In the genomic region with DNA sequence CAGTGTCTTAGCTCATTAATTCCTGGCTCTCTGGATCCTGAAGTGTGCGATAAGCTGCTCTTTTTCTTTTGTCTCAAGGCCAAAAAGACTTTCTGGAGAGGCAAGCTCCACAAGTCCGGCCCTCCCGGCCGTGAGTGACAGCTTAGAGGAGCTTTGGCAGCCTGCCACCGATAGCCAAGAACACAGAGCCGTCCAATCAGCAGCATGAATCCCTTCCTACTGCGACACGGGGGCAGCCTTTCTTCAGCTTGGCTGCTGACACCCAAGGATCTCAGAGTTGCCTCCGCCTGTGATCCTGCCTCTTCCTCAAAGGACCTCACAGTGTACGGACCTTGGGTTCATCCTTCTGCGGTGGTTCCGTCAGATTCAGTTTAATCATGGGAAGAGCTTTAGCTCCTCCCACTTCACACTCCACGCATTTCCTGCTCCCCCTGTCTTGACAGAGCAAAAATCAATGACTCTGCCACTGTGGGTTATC, we compare ENCODE assay signal across 7 mouse cellular contexts. TPM values are rescaled to one million over a fixed set of nuclear protein-coding genes. Genes with fewer than 3 reads are reported as not detected.
DNase-seq lines count a peak whose midpoint lies in the region; ATAC-seq lines count a peak whose summit lies in the region.

No protein-coding gene starts in this region.

- peaks cover 44% of the 10 kb centered on the region for H3K4me1 ChIP-seq in embryonic facial prominence, embryonic 13.5 days
- peaks cover 49% of the 10 kb centered on the region for H3K4me1 ChIP-seq in limb, embryonic 13.5 days
- peaks cover 52% of the 10 kb centered on the region for H3K4me1 ChIP-seq in midbrain, embryonic 15.5 days

- peak overlapping the region; percentile 60 for H3K4me2 ChIP-seq in embryonic facial prominence, embryonic 13.5 days
- H3K4me2 ChIP-seq in limb, embryonic 13.5 days (replicated peaks): peak overlapping the region; percentile 67
- H3K4me2 ChIP-seq in midbrain, embryonic 15.5 days: peak overlapping the region; percentile 59

- peak overlapping the region; percentile 33 for H3K4me3 ChIP-seq in embryonic facial prominence, embryonic 13.5 days
- peak overlapping the region; percentile 37 for H3K4me3 ChIP-seq in limb, embryonic 13.5 days
- peak overlapping the region; percentile 36 for H3K4me3 ChIP-seq in midbrain, embryonic 15.5 days

- WGBS in embryonic facial prominence, embryonic 13.5 days: under 1% methylated on average over 13 of the region's 13 CpGs
- under 1% methylated on average over 13 of the region's 13 CpGs for WGBS in limb, embryonic 13.5 days
- under 1% methylated on average over 13 of the region's 13 CpGs for WGBS in midbrain, embryonic 15.5 days

- peak; percentile 50; the same call in 1 of the 2 replicates for ATAC-seq in embryonic facial prominence, embryonic 13.5 days (ENCODE audit: insufficient number of reproducible peaks, insufficient read depth, low FRiP score, low TSS enrichment, low read depth)
- peak; percentile 78 for ATAC-seq in limb, embryonic 13.5 days (ENCODE audit: low FRiP score, low read depth)
- ATAC-seq in midbrain, embryonic 15.5 days (replicated peaks): peak; percentile 88

- H3K9ac ChIP-seq in embryonic facial prominence, embryonic 13.5 days: peak overlapping the region; percentile 64
- H3K9ac ChIP-seq in limb, embryonic 13.5 days: peak overlapping the region; percentile 63
- peak overlapping the region; percentile 47 for H3K9ac ChIP-seq in midbrain, embryonic 15.5 days

- H3K27me3 ChIP-seq in embryonic facial prominence, embryonic 13.5 days: no peaks in the 10 kb centered on the region
- H3K27me3 ChIP-seq in limb, embryonic 13.5 days: no peaks in the 10 kb centered on the region
- no peaks in the 10 kb centered on the region for H3K27me3 ChIP-seq in midbrain, embryonic 15.5 days (replicated peaks)

- H3K9me3 ChIP-seq in embryonic facial prominence, embryonic 13.5 days: no peaks in the 10 kb centered on the region
- no peaks in the 10 kb centered on the region for H3K9me3 ChIP-seq in limb, embryonic 13.5 days
- H3K9me3 ChIP-seq in midbrain, embryonic 15.5 days: no peaks in the 10 kb centered on the region

- no peaks in the 10 kb centered on the region for H3K36me3 ChIP-seq in embryonic facial prominence, embryonic 13.5 days
- H3K36me3 ChIP-seq in limb, embryonic 13.5 days: no peaks in the 10 kb centered on the region; the same call in 1 of the 2 replicates
- H3K36me3 ChIP-seq in midbrain, embryonic 15.5 days (replicated peaks): no peaks in the 10 kb centered on the region

- peak; percentile 69 to 86 for DNase-seq in adrenal gland, postnatal 4 days (ENCODE audit: low spot score in 2 of 2)
- DNase-seq in heart, adult 8-10 months (ENCODE audit: low spot score): peak; percentile 97
- DNase-seq in kidney, adult 8-10 months: peak; percentile 96 to 97
- DNase-seq in spleen, adult 18-20 months: peak; percentile 76 to 79

- peak overlapping the region; percentile 97 for H3K27ac ChIP-seq in embryonic facial prominence, embryonic 13.5 days
- peak overlapping the region; percentile 94 for H3K27ac ChIP-seq in limb, embryonic 13.5 days
- H3K27ac ChIP-seq in midbrain, embryonic 15.5 days: peak overlapping the region; percentile 90

RNA-seq across cellular contexts. Expression of gene Maml3, which starts 57.9 kb away (rescaled TPM):
- 10 to 100 TPM; 19.6 to 20.9 TPM for total RNA-seq in adrenal gland, postnatal 4 days (2021)
- 5.8 and 6.5 TPM in 2 replicates for polyA plus RNA-seq in embryonic facial prominence, embryonic 13.5 days (2015; fragmentation: Nextera tagmentation; extraction: Ambion mirVana)
- 1 to 10 TPM; 1.9 to 3.3 (median 2.7) TPM for total RNA-seq in heart, adult 8-10 months (2022)
- polyA plus RNA-seq in limb, embryonic 13.5 days (2015; fragmentation: Nextera tagmentation; extraction: Ambion mirVana): 5.1 and 5.3 TPM in 2 replicates
- polyA plus RNA-seq in midbrain, embryonic 15.5 days (2015; fragmentation: Nextera tagmentation; extraction: Ambion mirVana): 7.7 and 8.6 TPM in 2 replicates

Comparison
In these comparisons a context has a peak if more than half of its experiments do, and no peak if none do; other contexts are left out.
1. Peak in every context shown above with its lines: DNase-seq, ATAC-seq, H3K4me3 ChIP-seq and H3K27ac ChIP-seq.